Mouse (Mus musculus) cerebellum, postnatal 14 days (tissue): ENCODE measurements around the gene Olfr661.

Experiments used
- DNase-seq, 2 experiments: peaks; one replicate each; pipeline ENCODE4 v3.0.0; 2021; ENCODE audit warnings: mixed read lengths in 2 of 2

Gene Olfr661

GRCm38 (mm10) chr7:104686201-104686600 is at the start of gene Olfr661:
Gene Olfr661 (plus strand): TSS chr7:104686501.
- DNase-seq, result no peak

GRCm38 (mm10) chr7:104646841-104647482 is 39.3 kb upstream of the Olfr661 start, which contains the start of gene Olfr658:
Gene Olfr658 (minus strand): TSS chr7:104647305.
- DNase-seq, result peak; percentile 4 to 17

- no peak for DNase-seq
These were observed 19.8 kb upstream of the Olfr661 start, which contains the start of gene Olfr659 for GRCm38 (mm10) chr7:104666453-104666852. Gene Olfr659 (plus strand): TSS chr7:104666753.
